Mouse (Mus musculus) neutrophil, adult 59 days (primary cell): Measurements from ENCODE around the gene Wwox. TPM values are rescaled to one million over a fixed set of nuclear protein-coding genes. Genes with fewer than 3 reads are reported as not detected.

Source experiments
- total RNA-seq, 2 experiments: library from RNA; stranded (reverse); gene quantifications; 1 replicate in 1 of 2; 2 replicates in 1 of 2; pipeline ENCODE4 v1.2.4; 2023

The Wwox gene
- total RNA-seq = 10 to 100 TPM; 10.1 to 10.5 TPM

DNA sequence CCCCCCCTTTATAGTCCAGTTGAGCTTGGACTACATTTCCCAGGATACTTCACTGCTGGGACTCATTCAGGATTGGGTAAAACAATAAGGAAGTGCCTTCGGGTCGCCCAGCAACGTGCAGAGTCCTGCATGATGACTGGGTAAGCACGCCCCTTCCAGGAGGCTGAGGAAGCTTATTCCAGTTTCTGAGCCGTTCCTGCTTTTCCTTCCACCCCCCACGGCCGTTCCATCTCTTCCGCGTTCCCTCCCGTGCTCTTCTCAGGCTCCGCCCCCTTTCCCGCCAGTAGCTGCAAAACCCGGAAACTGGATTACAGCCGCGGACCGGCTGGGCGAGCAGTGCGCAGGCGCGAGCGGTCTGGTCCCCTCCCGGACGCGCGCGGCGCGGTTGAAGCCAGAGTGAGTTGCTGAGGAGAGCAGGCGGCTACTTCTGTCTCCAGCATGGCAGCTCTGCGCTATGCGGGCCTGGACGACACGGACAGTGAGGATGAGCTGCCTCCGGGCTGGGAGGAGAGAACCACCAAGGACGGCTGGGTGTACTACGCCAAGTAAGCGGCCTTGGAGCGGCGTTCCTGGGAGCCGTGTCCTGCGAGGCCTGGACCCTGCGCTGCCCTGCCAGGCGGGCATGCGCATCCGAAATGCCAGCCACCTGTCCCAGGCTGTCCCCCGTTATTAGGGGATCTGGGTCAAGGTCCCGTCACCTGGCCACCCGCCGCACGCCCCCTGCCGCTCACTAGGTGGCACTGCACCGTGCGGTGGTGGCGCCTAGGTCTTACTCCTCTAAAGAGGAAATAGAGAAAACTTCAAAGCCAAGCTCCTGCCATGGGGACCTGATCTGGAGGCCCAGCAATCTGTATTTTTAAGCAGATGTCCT is at the start of gene Wwox:
Gene Wwox, plus strand, starts transcription at position 322 of the 871 bp plus-strand sequence.

DNA sequence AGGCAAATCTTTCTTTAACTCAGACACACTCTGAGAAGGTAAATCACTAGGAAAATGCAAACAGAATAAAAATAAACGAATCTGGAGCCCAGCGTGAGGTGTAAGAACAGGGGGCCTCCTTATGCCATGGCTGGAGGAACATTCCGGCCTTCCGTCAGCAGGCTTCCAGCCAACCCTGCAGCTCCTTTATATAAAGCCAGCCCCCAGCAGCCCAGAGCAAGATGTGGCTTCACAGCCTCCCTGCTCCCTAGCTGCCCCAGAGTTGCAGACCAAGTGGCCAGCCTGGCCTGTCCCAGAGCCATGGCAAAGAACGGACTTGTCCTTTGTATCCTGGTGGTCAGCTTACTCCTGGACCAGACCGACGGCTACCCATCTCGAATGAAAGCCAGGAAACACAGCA is 21.7 kb upstream of the Wwox start, which contains the start of gene Clec3a:
Gene Clec3a, plus strand, starts transcription at position 301 of the 400 bp plus-strand sequence.

Other genes with a start within 250 kb of the Wwox start
- not detected for gene Vat1l, start 234.0 kb upstream of the Wwox start, total RNA-seq
- gene Clec3a, start 21.6 kb upstream of the Wwox start, total RNA-seq = not detected